In the genomic region with DNA sequence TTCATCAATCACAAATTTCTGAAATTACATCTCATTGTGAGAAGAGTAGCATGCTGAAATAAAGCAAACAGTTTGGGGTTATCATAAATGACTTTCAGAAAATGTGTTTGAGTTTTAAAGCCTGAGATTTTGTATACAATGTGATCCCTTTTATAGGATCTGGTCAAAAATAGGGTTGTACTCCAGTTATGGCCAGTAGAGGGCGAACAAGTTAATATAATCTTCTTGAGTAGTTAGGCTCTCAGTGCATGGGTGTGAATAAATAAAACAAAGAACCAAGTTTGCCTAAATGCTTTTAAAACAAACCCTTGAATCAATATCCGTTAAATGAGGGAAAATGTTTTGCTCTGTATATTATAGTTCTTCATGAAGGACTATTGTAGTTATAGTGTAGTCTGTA, we compare ENCODE assay signal across 8 mouse cellular contexts. TPM values are rescaled to one million over a fixed set of nuclear protein-coding genes. Genes with fewer than 3 reads are reported as not detected.
DNase-seq lines count a peak whose midpoint lies in the region; ATAC-seq and TF ChIP-seq lines count a peak whose summit lies in the region.

No protein-coding gene starts in this region.

- H3K36me3 ChIP-seq in hindbrain, postnatal 0 days (ENCODE audit: insufficient read depth, low read length): no peaks in the 10 kb centered on the region
- no peaks in the 10 kb centered on the region for H3K36me3 ChIP-seq in hindbrain, embryonic 16.5 days (ENCODE audit: control insufficient read depth, insufficient read depth, low read length)
- no peaks in the 10 kb centered on the region for H3K36me3 ChIP-seq in ES-E14 (ENCODE audit: control insufficient read depth, insufficient read depth, low read length, poor library complexity, severe bottlenecking)

- in situ Hi-C loops in ES-E14 (cut with MboI; ENCODE audit: low sequenced_read_pairs in 2 of 2, unreplicated experiment in 2 of 2): loop anchor here in 1 of 2 experiments (25.0 kb wide), 1 partner anchor 668 kb away; no protein-coding TSS in a partner anchor

- H3K4me2 ChIP-seq in hindbrain, postnatal 0 days (ENCODE audit: low read depth, low read length): no peak overlapping the region
- no peak overlapping the region for H3K4me2 ChIP-seq in hindbrain, embryonic 16.5 days (ENCODE audit: low read length)

- no peak overlapping the region for H3K4me3 ChIP-seq in hindbrain, postnatal 0 days (ENCODE audit: low read length)
- H3K4me3 ChIP-seq in hindbrain, embryonic 16.5 days (ENCODE audit: low read length): no peak overlapping the region
- H3K4me3 ChIP-seq in ES-E14 (ENCODE audit: insufficient read depth in 1 of 2, low read depth in 1 of 2, low read length in 2 of 2, poor library complexity in 1 of 2, severe bottlenecking in 1 of 2): no peak overlapping the region

- no peak for TF ChIP-seq POLR2A in brain, embryonic 14.5 days (IDR thresholded peaks at IDR 0.05; ENCODE audit: borderline replicate concordance, extremely low read depth, insufficient read depth, insufficient read length, poor library complexity, severe bottlenecking)

- no peak for ATAC-seq in hindbrain, postnatal 0 days
- no peak for ATAC-seq in hindbrain, embryonic 16.5 days

- WGBS in hindbrain, postnatal 0 days: 16% methylated on average over 2 of the region's 2 CpGs
- WGBS in hindbrain, embryonic 16.5 days: 13% methylated on average over 2 of the region's 2 CpGs

- H3K9me3 ChIP-seq in hindbrain, postnatal 0 days (ENCODE audit: low read length): no peaks in the 10 kb centered on the region
- no peaks in the 10 kb centered on the region for H3K9me3 ChIP-seq in hindbrain, embryonic 16.5 days (ENCODE audit: control insufficient read depth, low read length)
- H3K9me3 ChIP-seq in ES-E14 (ENCODE audit: control insufficient read depth, insufficient read depth, low read depth, low read length): no peaks in the 10 kb centered on the region

- peak; percentile 69 for TF ChIP-seq CTCF in hindbrain, postnatal 0 days (IDR thresholded peaks at IDR 0.05; ENCODE audit: low read depth)
- no peak for TF ChIP-seq CTCF in brain, embryonic 14.5 days (IDR thresholded peaks at IDR 0.05; ENCODE audit: borderline replicate concordance, extremely low read depth, insufficient read depth, insufficient read length)

- no peak overlapping the region for H3K27ac ChIP-seq in hindbrain, postnatal 0 days
- no peak overlapping the region for H3K27ac ChIP-seq in hindbrain, embryonic 16.5 days (ENCODE audit: low read depth, low read length)
- H3K27ac ChIP-seq in ES-E14 (ENCODE audit: insufficient read depth, low read depth, low read length, poor library complexity, severe bottlenecking): no peak overlapping the region

- no peak overlapping the region for H3K9ac ChIP-seq in hindbrain, postnatal 0 days (replicated peaks; ENCODE audit: low read length)
- H3K9ac ChIP-seq in hindbrain, embryonic 16.5 days (ENCODE audit: low read depth, low read length): no peak overlapping the region
- no peak overlapping the region for H3K9ac ChIP-seq in ES-E14 (ENCODE audit: insufficient read depth, low read depth, low read length, poor library complexity, severe bottlenecking)

- no peaks in the 10 kb centered on the region for H3K27me3 ChIP-seq in hindbrain, postnatal 0 days (ENCODE audit: insufficient read depth, low read length)
- H3K27me3 ChIP-seq in hindbrain, embryonic 16.5 days (replicated peaks; ENCODE audit: control insufficient read depth, insufficient read depth, low read length): no peaks in the 10 kb centered on the region

- peak; percentile 88 for DNase-seq in hindbrain, postnatal 0 days (ENCODE audit: low spot score)
- peak; percentile 33 for DNase-seq in ES-E14 (ENCODE audit: low read depth, low spot score)
- DNase-seq in brain, embryonic 14.5 days (ENCODE audit: low read depth): peak; percentile 75
- DNase-seq in layer of hippocampus, adult 11-12 months (ENCODE audit: low spot score): peak; percentile 61
- DNase-seq in urinary bladder, postnatal 10 days (ENCODE audit: low spot score): no peak
- no peak for DNase-seq in thymus, postnatal 4 days
- no peak for DNase-seq in testis, postnatal 14 days (ENCODE audit: low spot score)

- no peaks in the 10 kb centered on the region for H3K4me1 ChIP-seq in hindbrain, postnatal 0 days (ENCODE audit: insufficient read depth, low read length)
- H3K4me1 ChIP-seq in hindbrain, embryonic 16.5 days (ENCODE audit: control insufficient read depth, insufficient read depth, low read depth, low read length): no peaks in the 10 kb centered on the region
- no peaks in the 10 kb centered on the region for H3K4me1 ChIP-seq in ES-E14 (ENCODE audit: control insufficient read depth in 2 of 2, insufficient read depth in 2 of 2, low read length in 2 of 2, poor library complexity in 1 of 2)

TF ChIP-seq in ES-E14, 5 proteins besides CTCF, POLR2A, EP300 and RAD21:
- TF ChIP-seq CHD2 (IDR thresholded peaks at IDR 0.05; ENCODE audit: low read depth, low read length) (no peak), MAFK (IDR thresholded peaks at IDR 0.05; ENCODE audit: insufficient read depth, low read depth, low read length) (no peak), HCFC1 (IDR thresholded peaks at IDR 0.05; ENCODE audit: borderline replicate concordance, insufficient read depth, low read length) (no peak), ZC3H11A (IDR thresholded peaks at IDR 0.05; ENCODE audit: borderline replicate concordance, low read depth, low read length) (no peak), ZNF384 (IDR thresholded peaks at IDR 0.05; ENCODE audit: low read depth, low read length) (no peak)
TF ChIP-seq in ES-E14: peak in this region for 0.

RNA-seq across cellular contexts. Expression of a gene that starts 46.7 kb away (rescaled TPM):
- 49.8 and 54.1 TPM in 2 replicates for total RNA-seq in hindbrain, postnatal 0 days (2014; rRNA removed)
- 38.1 and 45.0 TPM in 2 replicates for polyA plus RNA-seq in hindbrain, postnatal 0 days (2015; fragmentation: Nextera tagmentation; extraction: Ambion mirVana)
- polyA plus RNA-seq in hindbrain, embryonic 16.5 days (2015; fragmentation: Nextera tagmentation; extraction: Ambion mirVana): 59.7 and 60.5 TPM in 2 replicates
- total RNA-seq in ES-E14 (2012; rRNA removed): not detected in 2 replicates
- polyA plus RNA-seq in brain, embryonic 14.5 days (2012; rRNA removed): 11.7 and 28.5 TPM in 2 replicates

Comparison
In these comparisons a context has a peak if more than half of its experiments do, and no peak if none do; other contexts are left out.
1. DNase-seq: peak in hindbrain, postnatal 0 days (single experiment), ES-E14 (single experiment), brain, embryonic 14.5 days (single experiment) and layer of hippocampus, adult 11-12 months (single experiment); none in urinary bladder, postnatal 10 days (single experiment), thymus, postnatal 4 days (single experiment) and testis, postnatal 14 days (single experiment).